Mouse (Mus musculus) bone marrow macrophage, adult 2 months (primary cell): ENCODE data around the gene Haus7.

Experiments
- CTCF ChIP-seq: IDR thresholded peaks from 2 replicates; pipeline ENCODE4 v1.5.1; 2012; ENCODE audit warnings: low read depth, mild to moderate bottlenecking, low read length, moderate library complexity
- POLR2A ChIP-seq: IDR thresholded peaks from 2 replicates; pipeline ENCODE4 v1.6.1; 2012; ENCODE audit warnings: mild to moderate bottlenecking, low read depth, low read length, borderline replicate concordance

DNA sequence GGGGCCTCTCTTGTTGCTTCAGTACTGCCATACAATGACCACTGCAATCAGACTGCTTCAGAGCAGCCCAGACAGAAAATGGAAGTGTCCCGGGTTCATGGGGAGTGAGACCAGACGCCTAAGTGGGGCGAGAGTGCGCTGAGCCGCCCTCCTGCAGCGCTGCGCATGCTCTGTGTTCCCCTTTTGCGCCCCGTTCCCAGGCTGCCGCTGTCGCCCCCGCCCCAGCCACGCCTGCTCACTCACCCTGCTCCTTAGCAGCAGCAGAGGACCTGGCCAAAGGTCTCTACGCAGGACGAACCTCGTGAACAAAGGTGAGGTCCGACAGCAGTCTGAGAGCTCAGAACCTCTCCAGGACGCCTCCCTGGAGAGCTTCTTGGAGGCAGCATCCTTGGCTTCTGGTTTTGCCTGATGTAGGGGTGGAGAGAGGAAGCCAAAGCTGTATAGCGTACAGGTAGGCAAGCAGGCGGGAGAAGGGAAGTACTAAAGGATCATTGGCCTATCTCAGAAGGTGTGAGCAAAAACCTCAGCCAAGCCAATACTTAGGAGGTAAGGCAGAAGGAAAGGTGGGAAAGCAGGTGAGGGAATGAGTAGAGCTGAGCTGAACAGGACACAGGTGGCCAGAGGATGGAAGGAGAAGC, 47.8 kb downstream of the Haus7 start, which contains the start of gene Zfp92:
- no peak for TF ChIP-seq POLR2A
- no peak for TF ChIP-seq CTCF
